Mouse (Mus musculus) T-helper 1 cell (primary cell): ENCODE results near the gene Lrrc8b.

Experiments used
- in situ Hi-C: fragments of 300-600 bp; cut with MboI, MseI; formaldehyde crosslinking; loops from one replicate; pipeline ENCODE4 v1.15.1; 2025; ENCODE audit warnings: high pct_unique_total_duplicates

Lrrc8b gene

GRCm38 (mm10) chr5:105515532-105515931 is 100.0 kb downstream of the Lrrc8b start:
- in situ Hi-C loops = no loop called here

- in situ Hi-C loops = no loop called here
Observed at GRCm38 (mm10) chr5:105516290-105516689, 100.7 kb downstream of the Lrrc8b start.

- in situ Hi-C loops = no loop called here
Observed at GRCm38 (mm10) chr5:105517992-105518625, 102.5 kb downstream of the Lrrc8b start.

GRCm38 (mm10) chr5:105518626-105519095 is 103.1 kb downstream of the Lrrc8b start:
- in situ Hi-C loops = no loop called here

GRCm38 (mm10) chr5:105519096-105519975 is 103.8 kb downstream of the Lrrc8b start, which contains the start of gene Lrrc8c:
Lrrc8c (plus strand) TSS chr5:105519388.
- in situ Hi-C loops = no loop called here

GRCm38 (mm10) chr5:105519976-105520300 is 104.4 kb downstream of the Lrrc8b start:
- in situ Hi-C loops = no loop called here

GRCm38 (mm10) chr5:105520442-105520965 is 104.9 kb downstream of the Lrrc8b start:
- in situ Hi-C loops = no loop called here

- in situ Hi-C loops = no loop called here
Observed at GRCm38 (mm10) chr5:105523452-105523851, 107.9 kb downstream of the Lrrc8b start.

- in situ Hi-C loops = no loop called here
Observed at GRCm38 (mm10) chr5:105525004-105525403, 109.4 kb downstream of the Lrrc8b start.

GRCm38 (mm10) chr5:105526107-105526645 is 110.6 kb downstream of the Lrrc8b start:
- in situ Hi-C loops = no loop called here

GRCm38 (mm10) chr5:105526766-105527165 is 111.2 kb downstream of the Lrrc8b start:
- in situ Hi-C loops = no loop called here

- in situ Hi-C loops = no loop called here
Observed at GRCm38 (mm10) chr5:105527477-105528331, 112.1 kb downstream of the Lrrc8b start.

GRCm38 (mm10) chr5:105530576-105530975 is 115.0 kb downstream of the Lrrc8b start:
- in situ Hi-C loops = no loop called here

- in situ Hi-C loops = no loop called here
Observed at GRCm38 (mm10) chr5:105535186-105535585, 119.6 kb downstream of the Lrrc8b start.

- in situ Hi-C loops = no loop called here
Observed at GRCm38 (mm10) chr5:105536172-105536571, 120.6 kb downstream of the Lrrc8b start.

GRCm38 (mm10) chr5:105537101-105537723 is 121.6 kb downstream of the Lrrc8b start:
- in situ Hi-C loops = no loop called here
